Mouse (Mus musculus): ENCODE measurements around the gene Anks1b. TPM values are rescaled to one million over a fixed set of nuclear protein-coding genes. Genes with fewer than 3 reads are reported as not detected.
A peak's percentile ranks its signal among the peaks of the same experiment; 100 is the strongest.

Gene Anks1b
- total RNA-seq, 2 experiments from 2014 or later, result 488 to 500 TPM

DNA sequence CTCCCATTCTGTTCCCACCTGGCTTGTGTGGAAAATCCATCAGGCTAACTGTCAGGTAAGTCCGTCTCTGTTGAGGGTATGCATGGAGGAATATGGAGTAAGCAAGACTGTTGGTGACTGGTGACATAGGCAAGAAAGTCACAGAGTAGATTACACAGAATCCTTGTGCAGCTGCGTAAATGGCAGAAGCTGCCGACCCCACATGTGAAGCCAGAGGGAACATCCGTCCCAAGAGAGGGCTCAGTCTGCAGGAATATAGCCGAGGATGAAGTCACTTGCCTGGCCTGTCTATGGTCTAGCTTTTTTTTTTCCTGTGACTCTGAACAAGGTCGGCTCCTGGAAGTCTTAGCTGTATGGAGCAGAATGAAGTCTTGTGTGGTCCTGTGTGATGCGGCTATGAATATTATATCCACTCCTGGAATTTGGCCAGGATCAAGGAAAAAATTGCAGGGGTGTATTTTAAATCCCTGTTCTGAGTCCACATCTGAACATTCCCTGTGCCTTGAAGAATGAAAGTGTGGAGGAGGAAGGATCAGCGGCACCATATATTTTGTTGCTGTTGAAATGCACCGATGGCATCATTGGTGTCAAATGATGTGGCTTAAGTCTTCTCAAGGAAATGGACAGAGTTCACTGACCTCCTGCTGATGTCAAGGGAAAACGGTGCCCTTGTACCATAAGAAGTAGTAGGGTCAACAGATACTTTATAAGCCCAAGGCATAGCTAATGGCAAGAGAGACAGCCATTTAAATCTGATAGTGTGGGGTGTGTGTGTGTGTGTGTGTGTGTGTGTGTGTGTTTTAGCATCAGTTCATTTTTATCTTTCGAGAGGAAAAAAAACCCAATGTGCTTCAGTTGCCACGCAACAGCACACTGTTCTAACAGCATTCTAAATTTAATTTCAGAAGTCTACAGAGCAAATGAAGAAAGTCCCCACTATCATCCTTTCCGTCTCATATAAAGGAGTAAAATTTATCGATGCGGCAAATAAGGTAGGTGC, 1067.5 kb downstream of the Anks1b start:
- peak in 1 of 2 experiments; percentile 64 for DNase-seq (ENCODE audit: low spot score in 2 of 2)

DNA sequence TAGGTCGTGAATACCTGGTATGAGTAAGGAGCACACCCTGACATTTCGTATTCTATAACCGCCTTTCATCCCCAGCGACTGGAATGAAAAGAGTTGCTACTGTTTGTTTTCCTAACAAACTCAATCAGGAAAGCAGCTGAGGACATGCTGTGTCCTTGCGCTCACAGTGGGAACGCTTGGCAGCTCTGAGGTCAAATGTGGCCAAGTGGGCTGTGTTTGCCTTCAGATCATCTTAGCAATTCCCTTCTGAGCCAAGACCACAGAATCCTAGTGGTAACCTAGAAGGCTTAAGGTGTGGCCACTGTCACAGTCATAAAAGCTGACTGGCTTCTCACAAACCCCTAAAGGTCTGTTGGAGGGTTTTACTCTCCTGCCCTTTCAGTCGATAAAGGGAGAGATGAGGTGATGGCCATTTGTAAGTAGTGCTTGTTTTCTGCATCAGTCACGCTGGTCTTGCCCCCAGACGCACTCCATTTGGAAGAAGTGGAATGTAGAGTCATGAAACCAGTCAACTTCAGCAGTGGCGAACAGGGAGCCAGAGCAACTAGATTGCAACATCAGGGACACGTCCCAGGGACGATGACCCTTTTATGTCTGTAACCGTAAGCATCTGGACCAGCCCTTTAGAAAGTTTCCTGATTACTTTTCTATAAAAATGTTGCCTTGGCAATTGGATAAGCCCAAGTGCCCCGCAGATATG, 1068.8 kb downstream of the Anks1b start:
- DNase-seq (ENCODE audit: low spot score in 2 of 2), result no peak

DNA sequence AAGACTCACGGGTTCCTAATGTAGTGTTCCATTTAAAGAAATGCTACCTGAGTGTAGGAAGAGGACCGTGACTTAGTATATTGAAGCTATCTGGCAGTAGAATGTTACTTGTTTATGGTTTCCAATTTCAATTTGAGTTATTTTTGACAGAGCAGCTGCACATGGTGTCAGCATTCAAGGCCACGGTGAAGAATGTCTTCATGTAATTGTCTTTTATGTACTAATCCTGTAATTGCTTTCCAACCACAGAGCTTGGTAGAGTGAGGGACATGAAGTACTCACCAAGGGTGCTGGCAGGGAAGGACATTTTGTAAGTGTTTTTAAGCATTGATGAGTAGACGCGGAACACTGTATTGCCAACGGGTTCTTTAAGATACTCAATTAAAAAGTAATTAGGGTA, 1073.7 kb downstream of the Anks1b start:
- DNase-seq (ENCODE audit: low spot score in 2 of 2), result no peak

DNA sequence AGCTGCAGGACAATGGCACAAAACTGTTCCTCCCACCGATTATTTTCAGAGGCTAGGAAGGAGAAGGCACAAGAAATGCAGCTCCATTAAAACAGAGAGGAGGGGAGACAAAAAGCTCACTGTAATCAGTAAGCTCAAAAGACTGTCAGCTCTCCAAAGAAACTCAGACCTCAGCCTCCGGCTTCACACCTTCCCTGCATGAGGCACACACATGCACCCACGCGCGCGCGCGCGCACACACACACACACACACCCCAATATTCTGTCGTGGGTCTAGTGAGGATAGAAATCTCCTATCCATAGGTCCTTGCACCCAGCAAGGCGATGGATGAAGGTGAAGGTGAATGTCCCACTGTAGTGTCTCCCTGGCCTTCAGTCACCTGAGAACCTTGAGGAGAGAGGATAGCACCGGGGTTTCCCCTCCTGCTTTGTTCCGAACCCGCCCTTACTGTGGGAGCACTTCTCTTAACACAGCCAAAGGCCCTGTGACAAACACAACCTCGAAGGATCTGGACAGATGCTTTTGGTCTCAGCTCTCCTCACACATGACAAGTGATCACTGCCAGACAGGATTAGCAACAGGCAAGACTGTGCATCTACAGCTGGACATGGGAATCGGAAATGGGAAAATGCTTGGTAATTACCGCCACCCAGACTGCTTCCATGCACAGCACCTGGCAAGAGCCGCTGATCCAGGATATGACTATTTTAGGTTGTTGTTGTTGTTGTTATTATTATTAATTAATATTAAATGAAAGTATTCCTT, 1074.5 kb downstream of the Anks1b start:
- no peak for DNase-seq (ENCODE audit: low spot score in 2 of 2)

DNA sequence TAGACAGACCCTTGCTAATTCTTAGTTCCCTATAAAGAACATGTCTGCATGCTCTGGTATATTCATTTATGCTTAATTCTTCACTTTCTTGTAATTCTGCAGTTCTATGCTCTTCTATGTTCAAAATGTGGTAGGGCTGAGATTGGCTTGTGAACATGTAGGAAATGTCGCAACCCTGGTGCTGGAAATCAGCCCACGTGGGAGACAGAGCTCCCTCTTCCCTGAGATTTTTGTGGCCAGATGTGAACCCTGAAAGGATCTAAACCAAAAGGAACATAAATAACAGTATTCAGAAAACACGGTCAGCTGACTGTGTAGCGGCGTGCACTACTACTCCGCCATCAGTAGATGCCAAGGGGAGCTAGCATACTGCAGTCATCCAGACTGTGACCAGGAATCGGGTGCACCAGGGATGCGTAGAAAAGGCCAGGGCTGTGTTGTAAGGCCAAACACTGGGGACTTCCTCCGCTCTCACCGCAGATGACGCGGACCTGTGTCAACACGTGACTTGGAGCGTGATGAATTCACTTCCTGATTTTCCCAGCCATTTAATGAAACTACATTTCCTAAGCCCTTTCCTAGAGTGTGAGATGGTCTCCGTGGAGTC, 1079.9 kb downstream of the Anks1b start:
- no peak for DNase-seq (ENCODE audit: low spot score in 2 of 2)

DNA sequence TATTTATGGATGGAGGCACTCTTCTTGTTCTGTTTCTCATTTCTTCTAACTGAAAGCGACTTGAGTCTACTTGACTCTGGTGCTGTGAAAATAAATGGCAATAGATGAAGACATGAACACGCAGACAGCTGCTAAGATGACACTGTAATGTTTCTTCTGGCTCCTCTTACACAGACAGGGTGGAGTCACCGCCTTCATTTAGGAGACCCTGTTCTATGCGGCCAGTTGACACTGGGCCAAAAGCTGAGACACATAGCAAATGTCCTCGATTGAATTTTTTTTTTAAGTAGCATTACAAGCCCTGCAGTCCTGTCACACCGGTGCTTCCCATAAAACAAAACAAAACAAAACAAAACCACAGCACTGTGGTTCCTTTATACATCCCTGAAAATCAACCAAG, 1080.5 kb downstream of the Anks1b start:
- no peak for DNase-seq (ENCODE audit: low spot score in 2 of 2)

DNA sequence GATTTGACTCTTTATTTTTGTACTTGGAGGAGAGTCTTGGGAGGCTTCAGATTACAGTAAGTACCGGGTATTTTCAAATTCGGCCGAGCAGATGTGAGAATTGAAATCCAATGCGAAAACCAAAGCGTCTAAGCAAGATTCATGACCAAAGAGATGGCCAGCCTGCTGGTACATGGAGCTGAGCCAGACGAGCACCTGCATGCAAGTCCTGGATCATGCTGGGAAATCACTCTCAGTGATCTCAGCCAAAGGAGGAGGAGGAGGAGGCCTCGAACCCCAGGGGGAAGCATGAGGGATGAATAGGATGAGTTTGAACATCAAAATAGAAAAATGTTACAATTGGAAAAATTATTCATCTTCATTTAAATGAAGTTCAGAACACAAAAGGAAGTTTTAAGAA, 1087.1 kb downstream of the Anks1b start:
- no peak for DNase-seq (ENCODE audit: low spot score in 2 of 2)

DNA sequence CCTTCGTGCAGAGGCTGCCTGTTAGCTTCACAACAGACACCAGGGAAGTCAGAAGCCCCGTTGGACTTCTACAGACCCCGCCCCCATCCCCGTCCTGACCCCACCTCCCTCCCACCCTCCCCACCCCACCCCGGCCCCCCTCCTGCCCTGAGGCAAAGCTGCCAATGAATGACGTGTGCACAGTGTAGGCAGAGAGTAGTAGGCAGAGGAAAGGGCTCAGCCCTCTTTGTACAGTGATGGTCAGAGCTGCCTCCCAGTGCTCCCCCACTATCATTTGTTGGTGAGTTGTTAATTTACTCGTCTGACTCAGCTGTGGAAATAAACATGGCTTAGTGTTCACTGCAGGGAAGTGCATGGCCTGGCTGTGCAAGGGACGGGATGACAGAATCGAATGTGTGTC, 1091.2 kb downstream of the Anks1b start:
- no peak for DNase-seq (ENCODE audit: low spot score in 2 of 2)

DNA sequence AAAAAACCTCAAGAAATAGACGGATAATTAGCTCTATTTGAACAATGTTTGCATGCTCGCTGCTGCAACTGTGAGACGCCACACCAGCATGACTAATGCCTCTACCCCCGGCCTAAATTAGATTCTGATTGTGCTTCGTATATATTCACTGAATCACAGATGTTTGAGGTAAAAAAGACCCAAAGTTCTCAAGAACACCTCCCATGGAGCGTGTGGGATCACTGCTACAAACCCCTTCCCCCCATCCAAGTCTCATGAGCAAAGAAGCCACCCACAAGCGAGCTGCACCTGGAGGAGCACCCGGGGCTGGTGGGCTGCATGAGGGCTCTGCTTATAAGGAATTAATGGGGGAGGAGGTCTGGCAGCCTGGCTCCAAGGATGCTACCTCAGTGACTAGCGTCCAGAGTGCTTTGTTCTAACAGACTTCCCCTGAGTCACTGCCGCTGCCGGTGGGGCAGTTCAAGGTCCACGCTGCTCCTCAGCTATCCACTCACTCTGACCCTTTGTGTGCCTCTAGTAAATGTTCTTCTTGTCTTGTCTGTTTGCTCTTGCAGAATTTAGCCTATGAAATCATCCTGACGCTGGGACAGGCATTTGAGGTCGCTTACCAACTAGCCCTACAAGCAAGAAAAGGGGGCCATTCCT, 1092.5 kb downstream of the Anks1b start:
- peak in 1 of 2 experiments; percentile 38 for DNase-seq (ENCODE audit: low spot score in 2 of 2)

DNA sequence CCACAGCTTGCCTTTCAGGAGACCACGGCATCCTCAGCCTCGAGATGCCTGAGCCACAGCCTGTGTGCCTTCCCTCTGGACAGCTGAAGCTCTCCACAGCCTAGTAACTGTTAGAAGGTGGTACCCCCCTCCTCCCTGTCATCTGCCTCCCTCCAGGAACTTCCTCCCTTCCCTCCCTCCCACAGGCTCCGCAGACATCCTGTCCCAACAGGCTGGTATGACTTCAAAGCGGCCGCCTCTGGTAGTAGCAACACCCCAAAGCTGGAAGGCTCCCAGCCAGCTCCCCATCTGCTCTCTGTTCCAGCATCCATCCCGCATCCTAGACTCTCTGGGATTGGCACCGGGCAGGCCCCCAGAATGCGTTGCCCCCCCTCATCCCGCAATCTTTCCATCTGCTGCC, 1093.5 kb downstream of the Anks1b start:
- peak; percentile 89 to 95 for DNase-seq (ENCODE audit: low spot score in 2 of 2)

DNA sequence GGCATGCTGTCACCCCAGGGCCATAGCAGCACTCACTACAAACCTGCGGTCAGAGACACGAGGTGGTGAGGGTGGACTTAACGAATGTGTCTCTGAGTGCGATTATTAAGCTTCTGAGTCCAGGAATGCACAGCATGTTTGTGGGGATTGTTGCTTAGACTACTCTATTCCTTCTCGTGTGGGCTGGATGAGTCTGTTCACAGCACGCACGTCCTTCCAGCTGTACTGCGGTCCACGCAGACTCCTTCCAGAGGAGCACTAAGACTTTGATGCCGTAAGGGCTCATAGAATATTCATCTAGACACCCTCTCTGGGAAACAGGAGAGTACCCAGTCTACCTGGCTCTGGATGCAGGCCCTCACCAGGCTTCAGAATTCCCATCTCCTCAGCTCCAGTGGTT, 1094.9 kb downstream of the Anks1b start:
- DNase-seq (ENCODE audit: low spot score in 2 of 2), result peak in 1 of 2 experiments; percentile 41

DNA sequence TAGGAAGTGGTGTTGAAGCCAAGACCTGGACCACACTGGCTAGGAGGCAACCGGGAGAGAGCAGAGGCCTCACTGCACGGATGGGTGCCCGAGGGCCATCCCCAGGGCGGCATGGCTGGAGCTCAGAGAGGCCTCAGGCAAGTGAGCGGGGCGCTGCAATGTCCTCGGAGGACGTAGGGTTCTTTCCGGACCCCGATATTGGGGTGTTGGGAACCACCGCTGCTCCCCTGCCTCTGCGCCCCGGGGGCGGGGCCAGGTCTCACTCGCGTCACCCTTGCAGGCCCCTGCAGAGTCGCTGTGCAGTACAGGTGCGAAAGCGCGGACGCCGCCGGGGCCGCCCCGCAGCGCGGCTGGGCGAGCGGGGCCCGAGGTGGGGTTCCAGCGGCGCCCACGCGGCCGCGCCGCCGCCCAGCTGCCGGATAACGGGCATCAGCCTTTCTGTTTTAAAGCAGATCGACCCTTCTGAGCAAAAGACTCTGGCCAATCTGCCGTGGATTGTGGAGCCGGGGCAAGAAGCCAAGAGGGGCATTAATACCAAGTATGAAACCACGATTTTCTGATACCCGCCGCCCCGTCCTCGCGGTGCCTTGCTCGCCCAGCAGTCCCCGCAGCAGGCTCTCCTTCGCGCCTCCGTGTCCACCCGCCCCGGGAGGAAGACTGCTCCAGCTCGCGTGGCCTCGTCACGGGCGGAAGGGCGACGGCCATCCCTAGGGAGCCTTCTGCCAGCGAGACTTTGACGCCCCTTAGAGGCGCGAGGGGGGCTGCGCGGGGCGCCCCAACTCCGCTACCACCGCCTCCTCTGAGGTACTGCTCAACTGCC, 1096.3 kb downstream of the Anks1b start:
- DNase-seq (ENCODE audit: low spot score in 2 of 2), result no peak

DNA sequence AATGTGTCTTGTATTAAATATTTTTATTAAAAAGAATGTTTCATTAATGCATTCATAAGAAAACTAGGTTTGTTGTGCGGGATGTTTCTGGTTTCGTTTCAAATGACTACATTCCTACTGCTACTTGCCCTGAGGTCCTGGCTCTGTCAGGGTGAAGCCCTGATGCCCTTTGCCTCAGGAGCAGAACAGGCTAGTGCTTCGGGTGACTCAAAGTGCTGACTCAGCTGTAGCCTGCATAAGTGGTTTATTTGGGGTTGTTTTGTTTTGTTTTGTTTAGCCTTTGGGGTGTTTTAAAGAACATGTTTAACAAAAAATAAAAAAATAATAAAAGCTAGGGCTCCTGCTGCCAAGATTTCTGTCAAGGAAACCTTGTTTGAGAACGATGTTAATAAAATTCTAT, 1097.3 kb downstream of the Anks1b start:
- no peak for DNase-seq (ENCODE audit: low spot score in 2 of 2)

DNA sequence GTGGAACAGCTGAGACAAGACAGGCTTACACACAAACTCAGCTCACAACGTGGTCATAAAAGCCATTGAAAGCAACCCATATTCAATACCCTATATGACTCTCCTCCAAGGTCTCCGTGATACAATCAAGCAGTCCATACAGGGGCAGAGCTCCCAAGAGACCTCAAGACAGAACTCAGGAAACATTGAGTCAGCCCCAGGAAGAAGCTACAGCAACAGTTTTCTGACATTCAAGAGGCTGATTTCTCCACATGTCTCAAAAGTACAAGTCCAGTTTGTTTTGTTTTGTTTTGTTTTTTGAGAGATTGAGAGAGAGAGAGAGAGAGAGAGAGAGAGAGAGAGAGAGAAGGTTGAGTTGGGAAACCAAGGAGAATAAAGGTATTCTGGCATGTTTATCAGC, 1100.8 kb downstream of the Anks1b start:
- no peak for DNase-seq (ENCODE audit: low spot score in 2 of 2)

DNA sequence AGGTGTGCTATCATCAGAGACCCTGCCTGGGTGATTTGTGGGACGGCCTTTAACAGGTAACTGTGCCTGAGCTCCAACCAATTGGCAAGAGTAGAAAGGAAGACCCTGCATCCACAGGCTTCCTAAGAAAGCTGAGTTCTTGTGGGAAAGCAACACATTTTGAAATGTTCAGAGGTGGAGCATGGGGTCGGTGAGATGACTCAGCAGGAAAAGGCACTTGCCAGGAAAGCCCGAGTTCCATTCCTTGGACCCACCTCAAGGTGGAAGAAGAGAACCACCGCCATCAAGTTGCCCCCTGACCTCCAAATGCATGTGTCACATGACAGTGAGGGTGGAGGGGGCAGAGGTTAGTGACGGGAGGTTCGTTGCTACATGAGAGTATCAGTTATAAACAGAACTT, 1101.2 kb downstream of the Anks1b start:
- DNase-seq (ENCODE audit: low spot score in 2 of 2), result no peak

DNA sequence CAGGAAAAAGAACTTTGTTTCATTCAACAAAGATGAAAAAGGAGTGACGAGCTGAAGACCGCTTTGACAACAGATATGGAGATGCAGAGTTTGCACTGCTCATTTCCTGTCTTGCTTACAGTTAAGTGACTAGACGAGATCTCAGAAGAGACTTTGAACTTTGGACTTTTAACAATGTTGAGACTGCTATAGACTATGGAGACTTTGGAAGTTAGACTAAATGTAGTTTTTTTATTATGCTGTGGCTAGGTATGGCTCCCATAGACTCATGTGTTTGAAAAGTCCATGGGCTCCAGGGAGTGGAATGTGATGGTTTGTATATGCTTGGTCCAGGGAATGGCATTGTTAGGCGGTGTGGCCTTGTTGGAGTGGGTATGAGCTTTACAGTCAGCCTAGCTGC, 1108.5 kb downstream of the Anks1b start:
- DNase-seq (ENCODE audit: low spot score in 2 of 2), result no peak

DNA sequence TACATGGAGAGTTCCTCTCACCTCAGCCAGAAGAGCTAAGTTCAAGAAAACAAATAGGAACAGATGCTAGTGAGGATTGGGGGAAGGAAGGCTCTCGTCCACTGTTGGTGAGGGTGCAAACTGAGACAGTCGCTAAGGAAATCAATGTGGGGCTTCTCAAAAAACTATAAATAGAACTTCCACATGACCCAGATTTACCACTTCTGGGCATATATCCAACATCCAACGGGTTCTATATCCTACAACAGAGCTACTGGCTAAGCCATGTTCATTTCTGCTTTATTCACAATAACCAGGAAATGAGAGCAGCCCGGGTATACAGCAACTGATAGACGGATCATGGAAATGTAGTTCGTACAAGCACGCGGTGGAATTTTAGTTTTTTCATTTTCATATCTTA, 1109.7 kb downstream of the Anks1b start:
- no peak for DNase-seq (ENCODE audit: low spot score in 2 of 2)

DNA sequence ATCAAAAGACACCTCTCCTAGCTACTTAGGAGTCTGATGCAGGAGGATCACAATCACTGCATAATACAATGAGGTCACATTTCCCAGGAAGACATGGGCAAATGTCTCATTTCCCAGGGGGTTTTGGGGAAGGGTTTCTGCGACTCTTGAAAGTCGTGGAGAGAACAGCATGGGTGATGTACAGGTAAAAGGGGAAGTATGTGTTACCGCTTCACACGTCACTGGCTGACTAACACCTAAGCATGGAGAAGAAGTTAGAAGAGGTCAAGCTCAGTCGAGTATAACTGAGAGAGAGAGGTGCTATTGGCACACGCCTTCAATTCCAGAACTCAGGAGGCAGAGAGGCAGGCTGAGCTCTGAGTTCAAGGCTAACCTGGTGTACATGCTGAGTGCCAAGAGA, 1117.0 kb downstream of the Anks1b start:
- no peak for DNase-seq (ENCODE audit: low spot score in 2 of 2)

DNA sequence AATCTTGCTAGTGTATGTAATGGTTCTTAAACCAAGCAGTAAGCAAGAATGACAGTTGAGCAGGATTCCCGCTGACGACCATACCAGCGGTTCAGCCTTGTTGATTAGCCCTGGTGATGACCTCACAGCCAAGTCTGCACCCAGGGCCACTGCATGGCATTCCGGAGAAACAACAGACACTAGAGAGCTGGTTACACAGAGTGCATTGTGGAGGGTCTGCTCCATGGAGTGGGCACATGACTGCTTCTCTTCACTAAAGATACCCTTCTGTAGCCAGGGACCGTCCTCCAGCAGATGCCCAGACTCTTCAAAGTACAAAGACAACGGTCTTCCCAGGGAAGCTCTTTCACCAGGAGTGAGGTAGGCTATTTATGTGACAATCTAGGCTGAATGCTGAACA, 1118.9 kb downstream of the Anks1b start:
- no peak for DNase-seq (ENCODE audit: low spot score in 2 of 2)

DNA sequence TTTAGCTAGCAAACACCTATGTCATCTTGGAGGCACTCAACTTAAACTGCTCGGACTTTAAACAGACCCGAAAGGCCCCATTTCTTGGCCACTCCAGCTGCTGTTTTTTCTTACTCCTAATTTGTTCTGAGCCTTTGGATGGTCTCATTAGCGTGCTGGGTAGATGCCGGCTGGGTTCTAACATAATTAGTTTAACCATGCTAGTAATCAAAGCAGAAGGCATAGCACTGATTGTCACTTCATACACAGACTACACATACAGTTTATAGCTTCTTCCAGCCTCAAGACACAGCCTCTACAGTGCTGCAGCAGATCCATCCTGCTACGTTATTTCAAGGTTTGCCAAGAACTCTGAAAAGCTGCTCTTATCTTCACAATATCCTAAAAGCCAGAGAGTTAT, 1120.6 kb downstream of the Anks1b start:
- DNase-seq (ENCODE audit: low spot score in 2 of 2), result no peak
